Mouse (Mus musculus) cerebellum, adult 2 months (tissue): ENCODE results near the gene Timm23.

ENCODE experiments used
- CTCF ChIP-seq: fragments of 200-500 bp; IDR thresholded peaks from 2 replicates; pipeline ENCODE4 v1.5.1; 2011; ENCODE audit warnings: low read depth, mild to moderate bottlenecking, control low read depth, low read length, moderate library complexity, borderline replicate concordance; ENCODE audit not compliant: insufficient read depth
- POLR2A ChIP-seq: fragments of 200-500 bp; IDR thresholded peaks from 2 replicates; pipeline ENCODE4 v1.6.1; 2011; ENCODE audit warnings: low read length, control low read depth, borderline replicate concordance; ENCODE audit not compliant: insufficient read depth

GRCm38 (mm10) chr14:32201791-32202451, at the start of gene Timm23, which contains the start of gene Parg:
- TF ChIP-seq CTCF (no peak), POLR2A (peak; percentile 55)
